Mouse (Mus musculus) adrenal gland, postnatal 4 days (tissue): ENCODE data around the gene Mid1. TPM values are rescaled to one million over a fixed set of nuclear protein-coding genes. Genes with fewer than 3 reads are reported as not detected.
"Not testable (repeated sequence)": the region's sequence is repeated elsewhere in the genome, so short reads cannot be mapped to it uniquely, and the experiment has no call there.

Experiments used
- DNase-seq, 2 experiments: peaks; one replicate each; pipeline ENCODE4 v3.0.0; 2021 to 2022; ENCODE audit warnings: low spot score in 2 of 2, mixed read lengths in 2 of 2
- total RNA-seq, 2 experiments: library from RNA; stranded (reverse); gene quantifications; 2 replicates each; pipeline ENCODE4 v1.2.3; 2021

Mid1 gene
- total RNA-seq, 2 experiments from 2014 or later: 22.7 to 35.3 TPM

- DNase-seq: peak; percentile 100
Observed at GRCm38 (mm10) chrX:169997854-169998456, 313.0 kb downstream of the Mid1 start.

GRCm38 (mm10) chrX:169998559-169999219 is 313.7 kb downstream of the Mid1 start:
- not testable (repeated sequence) for DNase-seq

GRCm38 (mm10) chrX:169999226-169999883 is 314.4 kb downstream of the Mid1 start:
- DNase-seq: peak in 1 of 2 experiments; percentile 58

GRCm38 (mm10) chrX:169999912-170000641 is 315.1 kb downstream of the Mid1 start:
- not testable (repeated sequence) for DNase-seq

DNA sequence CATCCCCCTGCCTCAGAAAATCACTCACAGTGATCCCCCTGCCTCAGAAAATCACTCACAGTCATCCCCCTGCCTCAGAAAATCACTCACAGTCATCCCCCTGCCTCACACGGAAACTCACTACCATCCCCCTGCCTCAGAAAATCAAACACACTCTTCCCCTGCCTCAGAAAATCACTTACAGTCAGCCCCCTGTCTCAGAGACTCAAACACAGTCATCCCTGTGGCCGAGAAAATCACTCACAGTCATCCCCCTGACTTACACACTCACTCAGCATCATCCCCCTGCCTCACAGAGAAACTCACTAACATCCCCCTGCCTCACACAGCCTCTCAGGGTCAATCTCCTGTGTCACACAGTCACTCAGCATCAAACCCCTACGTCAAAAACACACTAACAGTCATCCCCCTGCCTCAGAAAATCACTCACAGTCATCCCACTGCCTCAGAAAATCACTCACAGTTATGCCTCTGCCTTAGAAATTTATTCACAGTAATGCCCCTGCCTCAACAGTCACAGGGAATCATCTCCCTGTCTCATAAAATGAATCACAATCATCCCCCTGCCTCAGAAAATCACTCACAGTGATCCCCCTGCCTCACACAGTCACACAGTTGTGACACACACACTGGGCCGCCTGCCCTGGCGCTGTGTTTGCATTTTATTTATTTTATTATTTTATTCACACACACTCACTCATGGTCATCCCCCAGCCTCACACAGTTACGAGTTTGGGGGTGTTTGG is 315.8 kb downstream of the Mid1 start:
- DNase-seq: not testable (repeated sequence)

DNA sequence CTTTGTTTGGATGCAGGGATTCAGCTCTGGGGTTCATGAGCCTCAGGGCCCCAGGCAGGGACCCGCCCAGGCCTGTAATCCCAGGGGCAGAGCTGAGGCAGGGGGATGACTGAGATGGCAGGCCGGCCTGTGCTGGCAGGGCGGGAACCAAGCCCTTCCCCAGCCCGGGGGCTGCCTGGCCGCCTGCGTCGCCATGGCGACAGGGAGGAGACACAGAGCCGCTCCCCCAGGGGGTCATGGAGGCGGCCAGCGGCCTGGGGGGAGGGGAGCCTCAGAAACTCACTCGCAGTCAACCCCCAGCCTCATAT is 316.3 kb downstream of the Mid1 start:
- DNase-seq: not testable (repeated sequence)

DNA sequence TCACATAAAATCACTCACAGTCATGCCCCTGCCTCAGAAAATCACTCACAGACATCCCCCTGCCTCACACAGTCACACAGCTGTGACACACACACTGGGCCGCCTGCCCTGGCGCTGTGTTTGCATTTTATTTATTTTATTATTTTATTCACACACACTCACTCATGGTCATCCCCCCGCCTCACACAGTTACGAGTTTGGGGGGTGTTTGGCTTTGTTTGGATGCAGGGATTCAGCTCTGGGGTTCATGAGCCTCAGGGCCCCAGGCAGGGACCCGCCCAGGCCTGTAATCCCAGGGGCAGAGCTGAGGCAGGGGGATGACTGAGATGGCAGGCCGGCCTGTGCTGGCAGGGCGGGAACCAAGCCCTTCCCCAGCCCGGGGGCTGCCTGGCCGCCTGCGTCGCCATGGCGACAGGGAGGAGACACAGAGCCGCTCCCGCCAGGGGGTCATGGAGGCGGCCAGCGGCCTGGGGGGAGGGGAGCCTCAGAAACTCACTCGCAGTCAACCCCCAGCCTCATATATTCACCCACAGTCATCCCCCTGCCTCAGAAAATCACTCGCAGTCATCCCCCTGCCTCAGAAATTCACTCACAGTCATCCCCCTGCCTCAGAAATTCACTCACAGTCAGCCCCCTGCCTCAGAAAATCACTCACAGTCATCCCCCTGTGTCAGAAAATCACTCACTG is 317.7 kb downstream of the Mid1 start:
- DNase-seq: peak in 1 of 2 experiments; percentile 16

DNA sequence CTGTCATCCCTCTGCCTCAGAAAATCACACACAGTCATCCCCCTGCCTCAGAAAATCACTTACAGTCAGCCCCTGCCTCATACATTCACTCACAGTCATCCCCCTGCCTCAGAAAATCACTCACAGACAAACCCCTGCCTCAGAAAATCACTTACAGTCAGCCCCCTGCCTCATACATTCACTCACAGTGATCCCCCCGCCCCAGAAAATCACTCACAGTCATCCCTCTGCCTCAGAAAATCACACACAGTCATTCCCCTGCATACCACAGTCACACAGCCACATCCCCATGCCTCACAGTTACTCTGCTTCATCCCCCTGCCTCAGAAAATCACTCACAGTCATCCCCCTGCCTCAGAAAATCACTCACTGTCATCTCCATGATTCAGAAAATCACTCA is 318.5 kb downstream of the Mid1 start:
- peak in 1 of 2 experiments; percentile 4 for DNase-seq

- peak in 1 of 2 experiments; percentile 4 for DNase-seq
Observed at GRCm38 (mm10) chrX:170004236-170004635, 319.2 kb downstream of the Mid1 start.

DNA sequence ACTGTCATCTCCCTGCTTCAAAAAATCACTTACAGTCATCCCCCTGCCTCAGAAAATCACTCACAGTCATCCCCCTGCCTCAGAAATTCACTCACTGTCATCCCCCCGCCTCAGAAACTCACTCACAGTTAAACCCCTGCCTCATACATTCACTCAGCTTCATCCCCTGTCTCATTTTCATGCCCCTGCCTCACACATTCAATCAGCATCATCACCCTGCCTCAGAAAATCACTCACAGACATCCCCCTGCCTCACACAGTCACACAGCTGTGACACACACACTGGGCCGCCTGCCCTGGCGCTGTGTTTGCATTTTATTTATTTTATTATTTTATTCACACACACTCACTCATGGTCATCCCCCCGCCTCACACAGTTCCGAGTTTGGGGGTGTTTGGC is 319.8 kb downstream of the Mid1 start:
- not testable (repeated sequence) for DNase-seq

GRCm38 (mm10) chrX:170005194-170005593 is 320.2 kb downstream of the Mid1 start:
- DNase-seq: peak in 1 of 2 experiments; percentile 47

- peak in 1 of 2 experiments; percentile 2 for DNase-seq
Observed at GRCm38 (mm10) chrX:170005695-170006297, 320.8 kb downstream of the Mid1 start.

- peak in 1 of 2 experiments; percentile 4 for DNase-seq
Observed at GRCm38 (mm10) chrX:170006694-170007247, 321.8 kb downstream of the Mid1 start.

- peak in 1 of 2 experiments; percentile 6 for DNase-seq
Observed at GRCm38 (mm10) chrX:170007375-170008178, 322.6 kb downstream of the Mid1 start.

GRCm38 (mm10) chrX:170008179-170008467 is 323.1 kb downstream of the Mid1 start:
- not testable (repeated sequence) for DNase-seq

GRCm38 (mm10) chrX:170008584-170008983 is 323.6 kb downstream of the Mid1 start:
- peak in 1 of 2 experiments; percentile 32 for DNase-seq

- DNase-seq: peak; percentile 94 to 100
Observed at GRCm38 (mm10) chrX:170009016-170009750, 324.2 kb downstream of the Mid1 start, which contains the start of gene Gm21887. Gene Gm21887, plus strand, starts transcription at chrX:170009659.

GRCm38 (mm10) chrX:170009801-170010221 is 324.8 kb downstream of the Mid1 start:
- DNase-seq: peak; percentile 99 to 100
